Mouse (Mus musculus) limb, embryonic 14.5 days (tissue): Measurements from ENCODE around the gene Sepsecs. TPM values are rescaled to one million over a fixed set of nuclear protein-coding genes. Genes with fewer than 3 reads are reported as not detected.

Source experiments
- ATAC-seq: fragments of 200-750 bp; cut with Nextera tagmentation; 2 replicates; pipeline ENCODE4 v1.8.0; 2017; ENCODE audit warnings: low read depth, moderate number of reproducible peaks, moderate TSS enrichment; ENCODE audit not compliant: low FRiP score
- DNase-seq: peaks from one replicate; pipeline ENCODE4 v3.0.0-alpha.2; 2015; ENCODE audit warnings: low spot score
- H3K27ac ChIP-seq: fragments of 300-500 bp; sonication (generic); replicated peaks from 2 replicates; pipeline ENCODE4 v1.5.1; 2014; ENCODE audit warnings: low read depth, mild to moderate bottlenecking, low read length, moderate library complexity, mixed read lengths
- H3K27me3 ChIP-seq: fragments of 300-500 bp; sonication (generic); 2 replicates; pipeline ENCODE4 v1.6.1; 2014; ENCODE audit warnings: low read length, mixed read lengths; ENCODE audit not compliant: control insufficient read depth, insufficient read depth
- H3K36me3 ChIP-seq: fragments of 300-500 bp; sonication (generic); 2 replicates; pipeline ENCODE4 v1.6.1; 2014; ENCODE audit warnings: mild to moderate bottlenecking, low read length, moderate library complexity, mixed read lengths; ENCODE audit not compliant: control insufficient read depth, insufficient read depth
- H3K4me1 ChIP-seq: fragments of 300-500 bp; sonication (generic); 2 replicates; pipeline ENCODE4 v1.6.1; 2014; ENCODE audit warnings: antibody characterized with exemption, low read length, mixed read lengths; ENCODE audit not compliant: control insufficient read depth, insufficient read depth
- H3K4me2 ChIP-seq: fragments of 300-500 bp; sonication (generic); replicated peaks from 2 replicates; pipeline ENCODE4 v1.6.1; 2014; ENCODE audit warnings: low read depth, mild to moderate bottlenecking, low read length, moderate library complexity; ENCODE audit not compliant: severe bottlenecking
- H3K4me3 ChIP-seq: fragments of 300-500 bp; sonication (generic); replicated peaks from 2 replicates; pipeline ENCODE4 v1.5.1; 2014; ENCODE audit warnings: low read length
- H3K9ac ChIP-seq: fragments of 300-500 bp; sonication (generic); 2 replicates; pipeline ENCODE4 v1.6.1; 2014; ENCODE audit warnings: mild to moderate bottlenecking, low read depth, low read length, moderate library complexity; ENCODE audit not compliant: severe bottlenecking
- H3K9me3 ChIP-seq: fragments of 300-500 bp; sonication (generic); 2 replicates; pipeline ENCODE4 v1.6.1; 2016; ENCODE audit warnings: low read length; ENCODE audit not compliant: control insufficient read depth
- POLR2A ChIP-seq: fragments of 200-500 bp; IDR thresholded peaks from 2 replicates; pipeline ENCODE4 v1.8.0; 2012; ENCODE audit warnings: inconsistent platforms, mild to moderate bottlenecking, moderate library complexity, borderline replicate concordance; ENCODE audit not compliant: insufficient read depth, insufficient read length; ENCODE audit errors: extremely low read depth
- WGBS: fragments of 180-500 bp; shearing (Covaris S2); extraction: QIAGEN DNeasy Blood & Tissue Kit; methylation state at CpG from one replicate; pipeline ENCODE4 v1.1.7; 2014; 5-methylcytosine and 5-hydroxymethylcytosine counted together
- polyA plus RNA-seq, 2 experiments: library from polyadenylated mRNA; depleted of rRNA in 1 of 2; stranded (reverse) in 1 of 2; unstranded in 1 of 2; fragments of >200 nt; fragmentation: Nextera tagmentation in 1 of 2; extraction: Ambion mirVana in 1 of 2; gene quantifications; 2 replicates each; pipeline versions ENCODE4 v1.2.1 to v1.2.3; 2012 to 2014

Sepsecs gene
- polyA plus RNA-seq, 2 experiments = 8.0 to 9.5 TPM

GRCm38 (mm10) chr5:52657957-52658356 lies 11.6 kb downstream of the Sepsecs start:
- H3K9me3 ChIP-seq = no peaks in the 10 kb centered on the region
- H3K4me3 ChIP-seq = no peak overlapping the region
- peaks cover 31% of the 10 kb centered on the region for H3K36me3 ChIP-seq
- no peak for DNase-seq
- H3K27me3 ChIP-seq = no peaks in the 10 kb centered on the region
- ATAC-seq = no peak
- no peak overlapping the region for H3K27ac ChIP-seq
- no peak overlapping the region for H3K4me2 ChIP-seq
- H3K4me1 ChIP-seq = no peaks in the 10 kb centered on the region
- H3K9ac ChIP-seq = no peak overlapping the region
- no peak for TF ChIP-seq POLR2A
- 79% methylated on average over 4 of the region's 4 CpGs for WGBS

GRCm38 (mm10) chr5:52657336-52657735 lies 12.2 kb downstream of the Sepsecs start:
- no peak overlapping the region for H3K27ac ChIP-seq
- no peak for TF ChIP-seq POLR2A
- no peaks in the 10 kb centered on the region for H3K27me3 ChIP-seq
- no peak overlapping the region for H3K4me2 ChIP-seq
- no peaks in the 10 kb centered on the region for H3K4me1 ChIP-seq
- DNase-seq = no peak
- WGBS = 87% methylated on average over 5 of the region's 5 CpGs
- no peak overlapping the region for H3K4me3 ChIP-seq
- no peaks in the 10 kb centered on the region for H3K9me3 ChIP-seq
- H3K36me3 ChIP-seq = peaks cover 34% of the 10 kb centered on the region
- ATAC-seq = no peak
- no peak overlapping the region for H3K9ac ChIP-seq

- Histone ChIP-seq H3K4me3 (no peak overlapping the region), H3K4me1 (no peaks in the 10 kb centered on the region), H3K9me3 (no peaks in the 10 kb centered on the region), H3K9ac (no peak overlapping the region), H3K4me2 (no peak overlapping the region), H3K27me3 (no peaks in the 10 kb centered on the region), H3K36me3 (peaks cover 32% of the 10 kb centered on the region), H3K27ac (no peak overlapping the region)
- no peak for TF ChIP-seq POLR2A
- DNase-seq (peak; percentile 41), ATAC-seq (no peak)
- WGBS = 64% methylated on average over 8 of the region's 8 CpGs
Measured at GRCm38 (mm10) chr5:52655992-52656391, 13.5 kb downstream of the Sepsecs start.

GRCm38 (mm10) chr5:52654961-52655360 lies 14.5 kb downstream of the Sepsecs start:
- ATAC-seq (no peak), DNase-seq (no peak)
- Histone ChIP-seq H3K27me3 (no peaks in the 10 kb centered on the region), H3K9ac (no peak overlapping the region), H3K36me3 (peaks cover 25% of the 10 kb centered on the region), H3K4me2 (no peak overlapping the region), H3K4me3 (no peak overlapping the region), H3K27ac (no peak overlapping the region), H3K9me3 (no peaks in the 10 kb centered on the region), H3K4me1 (no peaks in the 10 kb centered on the region)
- WGBS = 90% methylated on average over 5 of the region's 5 CpGs
- TF ChIP-seq POLR2A = no peak

- H3K27ac ChIP-seq = no peak overlapping the region
- DNase-seq = no peak
- H3K4me2 ChIP-seq = no peak overlapping the region
- H3K4me3 ChIP-seq = no peak overlapping the region
- TF ChIP-seq POLR2A = no peak
- no peaks in the 10 kb centered on the region for H3K4me1 ChIP-seq
- H3K27me3 ChIP-seq = no peaks in the 10 kb centered on the region
- 92% methylated on average over 7 of the region's 7 CpGs for WGBS
- ATAC-seq = no peak
- no peak overlapping the region for H3K9ac ChIP-seq
- peaks cover 24% of the 10 kb centered on the region for H3K36me3 ChIP-seq
- H3K9me3 ChIP-seq = no peaks in the 10 kb centered on the region
Measured at GRCm38 (mm10) chr5:52652606-52653005, 16.9 kb downstream of the Sepsecs start.

GRCm38 (mm10) chr5:52652086-52652485 lies 17.4 kb downstream of the Sepsecs start:
- Histone ChIP-seq H3K4me1 (no peaks in the 10 kb centered on the region), H3K27ac (no peak overlapping the region)

More at GRCm38 (mm10) chr5:52652086-52652485, 17.4 kb downstream of the Sepsecs start:
- Histone ChIP-seq H3K4me2 (no peak overlapping the region), H3K4me3 (no peak overlapping the region), H3K9ac (no peak overlapping the region), H3K9me3 (no peaks in the 10 kb centered on the region), H3K27me3 (no peaks in the 10 kb centered on the region), H3K36me3 (peaks cover 26% of the 10 kb centered on the region)
- ATAC-seq (no peak), DNase-seq (no peak)
- WGBS = 86% methylated on average over 1 of the region's 1 CpGs
- TF ChIP-seq POLR2A = no peak
